Mouse (Mus musculus) limb, embryonic 14.5 days (tissue): ENCODE results near the gene Txk. TPM values are rescaled to one million over a fixed set of nuclear protein-coding genes. Genes with fewer than 3 reads are reported as not detected.

Source experiments
- ATAC-seq: fragments of 200-750 bp; cut with Nextera tagmentation; 2 replicates; pipeline ENCODE4 v1.8.0; 2017; ENCODE audit warnings: low read depth, moderate number of reproducible peaks, moderate TSS enrichment; ENCODE audit not compliant: low FRiP score
- DNase-seq: peaks from one replicate; pipeline ENCODE4 v3.0.0-alpha.2; 2015; ENCODE audit warnings: low spot score
- H3K27ac ChIP-seq: fragments of 300-500 bp; sonication (generic); replicated peaks from 2 replicates; pipeline ENCODE4 v1.5.1; 2014; ENCODE audit warnings: low read depth, mild to moderate bottlenecking, low read length, moderate library complexity, mixed read lengths
- H3K27me3 ChIP-seq: fragments of 300-500 bp; sonication (generic); 2 replicates; pipeline ENCODE4 v1.6.1; 2014; ENCODE audit warnings: low read length, mixed read lengths; ENCODE audit not compliant: control insufficient read depth, insufficient read depth
- H3K36me3 ChIP-seq: fragments of 300-500 bp; sonication (generic); 2 replicates; pipeline ENCODE4 v1.6.1; 2014; ENCODE audit warnings: mild to moderate bottlenecking, low read length, moderate library complexity, mixed read lengths; ENCODE audit not compliant: control insufficient read depth, insufficient read depth
- H3K4me1 ChIP-seq: fragments of 300-500 bp; sonication (generic); 2 replicates; pipeline ENCODE4 v1.6.1; 2014; ENCODE audit warnings: antibody characterized with exemption, low read length, mixed read lengths; ENCODE audit not compliant: control insufficient read depth, insufficient read depth
- H3K4me2 ChIP-seq: fragments of 300-500 bp; sonication (generic); replicated peaks from 2 replicates; pipeline ENCODE4 v1.6.1; 2014; ENCODE audit warnings: low read depth, mild to moderate bottlenecking, low read length, moderate library complexity; ENCODE audit not compliant: severe bottlenecking
- H3K4me3 ChIP-seq: fragments of 300-500 bp; sonication (generic); replicated peaks from 2 replicates; pipeline ENCODE4 v1.5.1; 2014; ENCODE audit warnings: low read length
- H3K9ac ChIP-seq: fragments of 300-500 bp; sonication (generic); 2 replicates; pipeline ENCODE4 v1.6.1; 2014; ENCODE audit warnings: mild to moderate bottlenecking, low read depth, low read length, moderate library complexity; ENCODE audit not compliant: severe bottlenecking
- H3K9me3 ChIP-seq: fragments of 300-500 bp; sonication (generic); 2 replicates; pipeline ENCODE4 v1.6.1; 2016; ENCODE audit warnings: low read length; ENCODE audit not compliant: control insufficient read depth
- POLR2A ChIP-seq: fragments of 200-500 bp; IDR thresholded peaks from 2 replicates; pipeline ENCODE4 v1.8.0; 2012; ENCODE audit warnings: inconsistent platforms, mild to moderate bottlenecking, moderate library complexity, borderline replicate concordance; ENCODE audit not compliant: insufficient read depth, insufficient read length; ENCODE audit errors: extremely low read depth
- WGBS: fragments of 180-500 bp; shearing (Covaris S2); extraction: QIAGEN DNeasy Blood & Tissue Kit; methylation state at CpG from one replicate; pipeline ENCODE4 v1.1.7; 2014; 5-methylcytosine and 5-hydroxymethylcytosine counted together
- polyA plus RNA-seq, 2 experiments: library from polyadenylated mRNA; depleted of rRNA in 1 of 2; stranded (reverse) in 1 of 2; unstranded in 1 of 2; fragments of >200 nt; fragmentation: Nextera tagmentation in 1 of 2; extraction: Ambion mirVana in 1 of 2; gene quantifications; 2 replicates each; pipeline versions ENCODE4 v1.2.1 to v1.2.3; 2012 to 2014

The Txk gene
- polyA plus RNA-seq (2012; rRNA removed): 0.13 and 0.17 TPM in 2 replicates
- polyA plus RNA-seq (2014; fragmentation: Nextera tagmentation; extraction: Ambion mirVana): 0.15 and 0.17 TPM in 2 replicates

DNA sequence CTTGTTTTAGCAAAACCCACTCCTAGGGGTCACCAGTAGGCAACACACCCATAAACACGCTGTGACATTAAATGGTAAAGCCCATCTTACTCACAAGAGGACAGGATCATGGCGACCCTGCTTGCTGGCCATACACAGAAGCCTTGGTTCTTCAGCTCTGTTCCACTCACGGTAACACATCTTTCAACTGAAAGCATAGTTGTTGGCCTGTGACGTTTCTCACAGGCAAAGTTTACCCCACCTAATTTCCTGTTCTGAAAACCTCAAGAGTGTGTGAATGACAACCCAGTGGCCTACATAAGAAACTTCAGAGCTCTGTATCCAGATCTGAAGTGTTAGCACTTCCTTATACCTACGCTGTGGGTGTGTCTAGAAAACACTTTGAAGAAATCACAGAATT is at the start of gene Txk:
TSS of gene Txk (minus strand) at position 193 of the 400 bp plus-strand sequence.
- Histone ChIP-seq H3K4me3 (no peak within 1 kb of the TSS), H3K9me3 (no peaks in the 10 kb centered on the region), H3K27me3 (no peaks in the 10 kb centered on the region), H3K4me2 (no peak within 1 kb of the TSS), H3K4me1 (no peaks in the 10 kb centered on the region), H3K36me3 (no peaks in the 10 kb centered on the region), H3K9ac (no peak within 1 kb of the TSS), H3K27ac (no peak within 1 kb of the TSS)
- TF ChIP-seq POLR2A: no peak
- DNase-seq (no peak), ATAC-seq (no peak)
- WGBS: 79% methylated on average over 5 of the region's 5 CpGs

GRCm38 (mm10) chr5:72798563-72798962 is 46.0 kb upstream of the Txk start:
- Histone ChIP-seq H3K4me3 (no peak overlapping the region), H3K36me3 (no peaks in the 10 kb centered on the region), H3K4me2 (no peak overlapping the region), H3K27me3 (no peaks in the 10 kb centered on the region), H3K9ac (no peak overlapping the region), H3K9me3 (no peaks in the 10 kb centered on the region), H3K27ac (no peak overlapping the region), H3K4me1 (peaks cover 3% of the 10 kb centered on the region; the same call in 1 of the 2 replicates)
- no peak for DNase-seq
- ATAC-seq: no peak
- 71% methylated on average over 4 of the region's 4 CpGs for WGBS
- no peak for TF ChIP-seq POLR2A

DNA sequence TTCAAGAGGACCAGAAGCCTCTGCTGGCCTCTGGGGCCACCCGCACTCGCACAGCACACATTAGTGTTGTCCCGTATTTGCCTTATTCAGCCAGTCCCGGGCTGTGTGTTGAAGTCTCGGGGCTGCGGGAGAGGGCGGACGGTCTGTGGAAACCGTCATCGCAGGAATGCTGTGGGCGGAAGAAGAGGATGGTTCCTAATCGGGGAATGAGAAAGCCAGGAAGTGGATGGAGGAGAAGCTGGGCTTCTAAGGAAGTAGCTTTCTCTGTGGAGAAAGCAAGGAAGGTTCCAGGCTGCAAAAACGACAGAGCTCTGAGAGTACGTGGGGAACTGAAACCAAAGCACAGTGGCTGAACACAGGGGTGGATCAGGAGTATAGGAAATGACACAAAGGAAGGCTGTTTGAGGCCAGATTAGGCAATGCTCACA is 43.6 kb upstream of the Txk start:
- Histone ChIP-seq H3K4me2 (peak overlapping the region; percentile 22; the same call in 1 of the 2 replicates), H3K27ac (no peak overlapping the region), H3K4me3 (no peak overlapping the region), H3K4me1 (peaks cover 3% of the 10 kb centered on the region; the same call in 1 of the 2 replicates), H3K27me3 (no peaks in the 10 kb centered on the region), H3K36me3 (no peaks in the 10 kb centered on the region), H3K9me3 (no peaks in the 10 kb centered on the region), H3K9ac (peak overlapping the region; percentile 38; the same call in 1 of the 2 replicates)
- no peak for TF ChIP-seq POLR2A
- no peak for DNase-seq
- WGBS: 61% methylated on average over 14 of the region's 14 CpGs
- peak; percentile 59; the same call in 1 of the 2 replicates for ATAC-seq

GRCm38 (mm10) chr5:72793309-72793850 is 40.8 kb upstream of the Txk start:
- TF ChIP-seq POLR2A: no peak
- Histone ChIP-seq H3K4me1 (peaks cover 3% of the 10 kb centered on the region; the same call in 1 of the 2 replicates), H3K4me2 (no peak overlapping the region), H3K9me3 (no peaks in the 10 kb centered on the region), H3K36me3 (no peaks in the 10 kb centered on the region), H3K9ac (no peak overlapping the region), H3K27me3 (no peaks in the 10 kb centered on the region), H3K27ac (no peak overlapping the region), H3K4me3 (no peak overlapping the region)
- no peak for DNase-seq
- ATAC-seq: no peak
- 74% methylated on average over 3 of the region's 3 CpGs for WGBS

- H3K9me3 ChIP-seq: no peaks in the 10 kb centered on the region
- H3K27me3 ChIP-seq: no peaks in the 10 kb centered on the region
- H3K4me3 ChIP-seq: no peak overlapping the region
- no peak for TF ChIP-seq POLR2A
- no peak overlapping the region for H3K9ac ChIP-seq
- no peaks in the 10 kb centered on the region for H3K36me3 ChIP-seq
- peaks cover 3% of the 10 kb centered on the region; the same call in 1 of the 2 replicates for H3K4me1 ChIP-seq
- H3K27ac ChIP-seq: no peak overlapping the region
- no peak overlapping the region for H3K4me2 ChIP-seq
- DNase-seq (no peak), ATAC-seq (peak; percentile 65)
- 13% methylated on average over 6 of the region's 6 CpGs for WGBS
These were observed 39.2 kb upstream of the Txk start for GRCm38 (mm10) chr5:72791789-72792188.
